Mouse (Mus musculus): ENCODE results near the gene Mroh2a. TPM values are rescaled to one million over a fixed set of nuclear protein-coding genes. Genes with fewer than 3 reads are reported as not detected.

The Mroh2a gene
- polyA plus RNA-seq, 1 experiment from 2014 or later: 0.41 TPM

- H3K4me3 ChIP-seq (replicated peaks): no peak overlapping the region
- peaks cover 76% of the 10 kb centered on the region for H3K9me3 ChIP-seq (replicated peaks)
- no peaks in the 10 kb centered on the region for H3K36me3 ChIP-seq
- ATAC-seq (ENCODE audit: low read depth) (no peak), DNase-seq (no peak)
- no peaks in the 10 kb centered on the region for H3K4me1 ChIP-seq (replicated peaks)
- H3K27me3 ChIP-seq: no peaks in the 10 kb centered on the region
- whole genome bisulfite sequencing (ENCODE audit: insufficient replicate concordance): 58% methylated on average over 5 of the region's 5 CpGs
- H3K9ac ChIP-seq: no peak overlapping the region
- no peak overlapping the region for H3K27ac ChIP-seq
- no peak overlapping the region for H3K4me2 ChIP-seq
These were observed 13.3 kb downstream of the Mroh2a start for GRCm38 (mm10) chr1:88240072-88240471.

GRCm38 (mm10) chr1:88240579-88240978 lies 13.8 kb downstream of the Mroh2a start:
- H3K9me3 ChIP-seq (replicated peaks): peaks cover 76% of the 10 kb centered on the region
- H3K36me3 ChIP-seq: no peaks in the 10 kb centered on the region

GRCm38 (mm10) chr1:88243861-88244260 lies 17.1 kb downstream of the Mroh2a start:
- peaks cover 75% of the 10 kb centered on the region for H3K9me3 ChIP-seq (replicated peaks)
- 49% methylated on average over 5 of the region's 5 CpGs for WGBS (ENCODE audit: insufficient replicate concordance)

More at GRCm38 (mm10) chr1:88240579-88240978, 13.8 kb downstream of the Mroh2a start:
- Histone ChIP-seq H3K9ac (no peak overlapping the region), H3K4me2 (no peak overlapping the region), H3K27me3 (no peaks in the 10 kb centered on the region), H3K27ac (no peak overlapping the region), H3K4me1 (replicated peaks) (no peaks in the 10 kb centered on the region), H3K4me3 (replicated peaks) (no peak overlapping the region)
- ATAC-seq (ENCODE audit: low read depth) (no peak), DNase-seq (no peak)
- WGBS (ENCODE audit: insufficient replicate concordance): 46% methylated on average over 4 of the region's 4 CpGs

GRCm38 (mm10) chr1:88245881-88246280 lies 19.1 kb downstream of the Mroh2a start:
- 60% methylated on average over 6 of the region's 6 CpGs for WGBS (ENCODE audit: insufficient replicate concordance)
- Histone ChIP-seq H3K9ac (no peak overlapping the region), H3K27me3 (no peaks in the 10 kb centered on the region), H3K27ac (no peak overlapping the region), H3K4me1 (replicated peaks) (no peaks in the 10 kb centered on the region), H3K9me3 (replicated peaks) (peaks cover 75% of the 10 kb centered on the region), H3K4me3 (replicated peaks) (no peak overlapping the region), H3K4me2 (no peak overlapping the region), H3K36me3 (no peaks in the 10 kb centered on the region)
- ATAC-seq (ENCODE audit: low read depth): no peak
- DNase-seq: no peak

More at GRCm38 (mm10) chr1:88243861-88244260, 17.1 kb downstream of the Mroh2a start:
- no peak overlapping the region for H3K4me3 ChIP-seq (replicated peaks)
- H3K27ac ChIP-seq: no peak overlapping the region
- H3K4me1 ChIP-seq (replicated peaks): no peaks in the 10 kb centered on the region
- DNase-seq: no peak
- H3K4me2 ChIP-seq: no peak overlapping the region
- H3K9ac ChIP-seq: no peak overlapping the region
- ATAC-seq (ENCODE audit: low read depth): no peak
- H3K27me3 ChIP-seq: no peaks in the 10 kb centered on the region
- no peaks in the 10 kb centered on the region for H3K36me3 ChIP-seq

- Histone ChIP-seq H3K4me3 (replicated peaks) (no peak overlapping the region), H3K4me2 (no peak overlapping the region), H3K36me3 (no peaks in the 10 kb centered on the region), H3K27ac (no peak overlapping the region), H3K4me1 (replicated peaks) (no peaks in the 10 kb centered on the region), H3K27me3 (no peaks in the 10 kb centered on the region), H3K9ac (no peak overlapping the region), H3K9me3 (replicated peaks) (peaks cover 72% of the 10 kb centered on the region)
- DNase-seq (no peak), ATAC-seq (ENCODE audit: low read depth) (no peak)
- WGBS (ENCODE audit: insufficient replicate concordance): 35% methylated on average over 6 of the region's 6 CpGs
These were observed 19.6 kb downstream of the Mroh2a start for GRCm38 (mm10) chr1:88246386-88246785.

GRCm38 (mm10) chr1:88247660-88248059 lies 20.9 kb downstream of the Mroh2a start:
- Histone ChIP-seq H3K4me1 (replicated peaks) (no peaks in the 10 kb centered on the region), H3K9ac (no peak overlapping the region), H3K4me2 (no peak overlapping the region), H3K4me3 (replicated peaks) (no peak overlapping the region), H3K36me3 (no peaks in the 10 kb centered on the region), H3K9me3 (replicated peaks) (peaks cover 78% of the 10 kb centered on the region), H3K27me3 (no peaks in the 10 kb centered on the region), H3K27ac (no peak overlapping the region)
- no peak for DNase-seq
- 27% methylated on average over 2 of the region's 2 CpGs for WGBS (ENCODE audit: insufficient replicate concordance)
- no peak; the same call in 1 of the 2 replicates for ATAC-seq (ENCODE audit: low read depth)

- ATAC-seq (ENCODE audit: low read depth) (no peak), DNase-seq (no peak)
- Histone ChIP-seq H3K4me3 (replicated peaks) (no peak overlapping the region), H3K9ac (no peak overlapping the region), H3K36me3 (no peaks in the 10 kb centered on the region), H3K9me3 (replicated peaks) (peaks cover 79% of the 10 kb centered on the region), H3K27ac (no peak overlapping the region), H3K4me2 (no peak overlapping the region), H3K27me3 (no peaks in the 10 kb centered on the region), H3K4me1 (replicated peaks) (no peaks in the 10 kb centered on the region)
- WGBS (ENCODE audit: insufficient replicate concordance): 49% methylated on average over 4 of the region's 4 CpGs
These were observed 21.9 kb downstream of the Mroh2a start for GRCm38 (mm10) chr1:88248658-88249057.

- H3K4me1 ChIP-seq (replicated peaks): no peaks in the 10 kb centered on the region
- ATAC-seq (ENCODE audit: low read depth) (no peak), DNase-seq (no peak)
- H3K4me2 ChIP-seq: no peak overlapping the region
- 61% methylated on average over 7 of the region's 7 CpGs for WGBS (ENCODE audit: insufficient replicate concordance)
- H3K27me3 ChIP-seq: no peaks in the 10 kb centered on the region
- H3K36me3 ChIP-seq: no peaks in the 10 kb centered on the region
- no peak overlapping the region for H3K4me3 ChIP-seq (replicated peaks)
- H3K27ac ChIP-seq: no peak overlapping the region
- H3K9ac ChIP-seq: no peak overlapping the region
- H3K9me3 ChIP-seq (replicated peaks): peaks cover 74% of the 10 kb centered on the region
These were observed 22.8 kb downstream of the Mroh2a start for GRCm38 (mm10) chr1:88249596-88249995.

- H3K9ac ChIP-seq: no peak overlapping the region
- WGBS (ENCODE audit: insufficient replicate concordance): 57% methylated on average over 5 of the region's 5 CpGs
- H3K36me3 ChIP-seq: no peaks in the 10 kb centered on the region
- DNase-seq (no peak), ATAC-seq (ENCODE audit: low read depth) (no peak)
- no peaks in the 10 kb centered on the region for H3K4me1 ChIP-seq (replicated peaks)
- H3K4me2 ChIP-seq: no peak overlapping the region
- no peaks in the 10 kb centered on the region for H3K27me3 ChIP-seq
- H3K27ac ChIP-seq: no peak overlapping the region
- no peak overlapping the region for H3K4me3 ChIP-seq (replicated peaks)
- peaks cover 74% of the 10 kb centered on the region for H3K9me3 ChIP-seq (replicated peaks)
These were observed 23.2 kb downstream of the Mroh2a start for GRCm38 (mm10) chr1:88250023-88250422.

GRCm38 (mm10) chr1:88253106-88253505 lies 26.3 kb downstream of the Mroh2a start:
- no peaks in the 10 kb centered on the region for H3K27me3 ChIP-seq
- WGBS (ENCODE audit: insufficient replicate concordance): 59% methylated on average over 8 of the region's 8 CpGs
- peaks cover 73% of the 10 kb centered on the region for H3K9me3 ChIP-seq (replicated peaks)
- H3K4me2 ChIP-seq: no peak overlapping the region
- no peak overlapping the region for H3K4me3 ChIP-seq (replicated peaks)
- H3K9ac ChIP-seq: no peak overlapping the region
- no peaks in the 10 kb centered on the region for H3K4me1 ChIP-seq (replicated peaks)
- no peak overlapping the region for H3K27ac ChIP-seq
- DNase-seq: no peak
- no peak for ATAC-seq (ENCODE audit: low read depth)
- H3K36me3 ChIP-seq: no peaks in the 10 kb centered on the region

- peak; percentile 11; the same call in 1 of the 2 replicates for ATAC-seq (ENCODE audit: low read depth)
These were observed 26.8 kb downstream of the Mroh2a start for GRCm38 (mm10) chr1:88253540-88253939.

GRCm38 (mm10) chr1:88254793-88255465 lies 28.1 kb downstream of the Mroh2a start:
- ATAC-seq (ENCODE audit: low read depth) (0 out of 2 replicates have a peak, but pooled peaks have one; percentile 6), DNase-seq (no peak)
- H3K4me1 ChIP-seq (replicated peaks): peaks cover 9% of the 10 kb centered on the region
- H3K9me3 ChIP-seq (replicated peaks): peaks cover 59% of the 10 kb centered on the region
- no peaks in the 10 kb centered on the region for H3K27me3 ChIP-seq
- H3K9ac ChIP-seq: no peak overlapping the region
- no peak overlapping the region for H3K4me3 ChIP-seq (replicated peaks)
- H3K27ac ChIP-seq: no peak overlapping the region
- WGBS (ENCODE audit: insufficient replicate concordance): 68% methylated on average over 12 of the region's 12 CpGs
- H3K36me3 ChIP-seq: peaks cover 5% of the 10 kb centered on the region
- H3K4me2 ChIP-seq: no peak overlapping the region

More at GRCm38 (mm10) chr1:88253540-88253939, 26.8 kb downstream of the Mroh2a start:
- H3K27me3 ChIP-seq: no peaks in the 10 kb centered on the region
- H3K9me3 ChIP-seq (replicated peaks): peaks cover 70% of the 10 kb centered on the region
- no peak overlapping the region for H3K27ac ChIP-seq
- no peak overlapping the region for H3K4me2 ChIP-seq
- 57% methylated on average over 6 of the region's 6 CpGs for WGBS (ENCODE audit: insufficient replicate concordance)
- H3K4me3 ChIP-seq (replicated peaks): no peak overlapping the region
- H3K4me1 ChIP-seq (replicated peaks): no peaks in the 10 kb centered on the region
- no peaks in the 10 kb centered on the region for H3K36me3 ChIP-seq
- no peak overlapping the region for H3K9ac ChIP-seq
- DNase-seq: no peak
